8 mouse cellular contexts compared by ENCODE assay signal in the genomic region with DNA sequence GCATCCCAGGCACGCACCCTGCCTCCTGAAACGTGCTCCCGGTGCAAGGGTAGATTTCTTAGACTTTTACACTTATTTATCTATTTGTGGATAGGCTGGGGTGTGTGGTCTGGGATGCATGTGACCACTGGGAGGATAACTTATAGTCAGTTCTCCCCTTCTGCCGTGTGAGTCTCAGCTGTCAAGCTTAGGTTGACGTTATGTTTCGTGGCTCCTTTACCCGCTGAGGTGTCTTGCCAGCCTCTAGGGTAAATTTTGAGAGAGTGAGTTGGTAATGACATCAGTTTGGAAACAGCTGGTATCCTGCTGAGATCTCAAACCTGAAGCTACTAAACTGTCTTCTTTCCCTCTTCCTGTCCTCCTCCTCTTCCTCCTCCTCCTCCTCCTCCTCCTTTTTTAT. TPM values are rescaled to one million over a fixed set of nuclear protein-coding genes. Genes with fewer than 3 reads are reported as not detected.
DNase-seq lines count a peak whose midpoint lies in the region; ATAC-seq lines count a peak whose summit lies in the region.

No protein-coding gene starts in this region.

- H3K36me3 ChIP-seq in lung, embryonic 16.5 days (ENCODE audit: control insufficient read depth, insufficient read depth, low read length) = no peaks in the 10 kb centered on the region
- no peaks in the 10 kb centered on the region for H3K36me3 ChIP-seq in embryonic facial prominence, embryonic 13.5 days
- peaks cover 5% of the 10 kb centered on the region; the same call in 1 of the 2 replicates for H3K36me3 ChIP-seq in limb, embryonic 10.5 days
- no peaks in the 10 kb centered on the region for H3K36me3 ChIP-seq in neural tube, embryonic 14.5 days (ENCODE audit: control insufficient read depth, insufficient read depth, low read length)

- H3K4me3 ChIP-seq in lung, embryonic 16.5 days (ENCODE audit: low read length) = peak overlapping the region; percentile 44
- peak overlapping the region; percentile 43 for H3K4me3 ChIP-seq in embryonic facial prominence, embryonic 13.5 days
- H3K4me3 ChIP-seq in limb, embryonic 10.5 days = peak overlapping the region; percentile 50
- H3K4me3 ChIP-seq in neural tube, embryonic 14.5 days (ENCODE audit: low read depth, low read length) = peak overlapping the region; percentile 23

- H3K27me3 ChIP-seq in lung, embryonic 16.5 days (ENCODE audit: control insufficient read depth, insufficient read depth, low read depth, low read length) = no peaks in the 10 kb centered on the region
- no peaks in the 10 kb centered on the region for H3K27me3 ChIP-seq in embryonic facial prominence, embryonic 13.5 days
- no peaks in the 10 kb centered on the region for H3K27me3 ChIP-seq in limb, embryonic 10.5 days (ENCODE audit: low read depth, poor library complexity, severe bottlenecking)
- no peaks in the 10 kb centered on the region for H3K27me3 ChIP-seq in neural tube, embryonic 14.5 days (ENCODE audit: control insufficient read depth, insufficient read depth, low read length)

- peak overlapping the region; percentile 55 for H3K27ac ChIP-seq in lung, embryonic 16.5 days (ENCODE audit: low read length)
- H3K27ac ChIP-seq in embryonic facial prominence, embryonic 13.5 days = peak overlapping the region; percentile 68; the same call in 1 of the 2 replicates
- H3K27ac ChIP-seq in limb, embryonic 10.5 days = peak overlapping the region; percentile 85
- H3K27ac ChIP-seq in neural tube, embryonic 14.5 days (ENCODE audit: low read depth, low read length) = peak overlapping the region; percentile 29; the same call in 1 of the 2 replicates

- H3K9me3 ChIP-seq in lung, embryonic 16.5 days (ENCODE audit: control insufficient read depth, low read length) = no peaks in the 10 kb centered on the region
- H3K9me3 ChIP-seq in embryonic facial prominence, embryonic 13.5 days = no peaks in the 10 kb centered on the region
- no peaks in the 10 kb centered on the region for H3K9me3 ChIP-seq in limb, embryonic 10.5 days (replicated peaks)
- H3K9me3 ChIP-seq in neural tube, embryonic 14.5 days (ENCODE audit: control insufficient read depth, low read length) = no peaks in the 10 kb centered on the region

- peak overlapping the region; percentile 66 for H3K4me2 ChIP-seq in lung, embryonic 16.5 days (ENCODE audit: low read depth, low read length)
- H3K4me2 ChIP-seq in embryonic facial prominence, embryonic 13.5 days = peak overlapping the region; percentile 63
- H3K4me2 ChIP-seq in neural tube, embryonic 14.5 days (ENCODE audit: low read depth, low read length) = peak overlapping the region; percentile 45

- H3K9ac ChIP-seq in lung, embryonic 16.5 days (ENCODE audit: low read length) = peak overlapping the region; percentile 60
- peak overlapping the region; percentile 69 for H3K9ac ChIP-seq in embryonic facial prominence, embryonic 13.5 days
- peak overlapping the region; percentile 8; the same call in 1 of the 2 replicates for H3K9ac ChIP-seq in neural tube, embryonic 14.5 days (replicated peaks; ENCODE audit: low read depth, low read length)

- WGBS in lung, embryonic 16.5 days = 15% methylated on average over 7 of the region's 7 CpGs
- 21% methylated on average over 7 of the region's 7 CpGs for WGBS in embryonic facial prominence, embryonic 13.5 days
- 36% methylated on average over 7 of the region's 7 CpGs for WGBS in limb, embryonic 10.5 days
- WGBS in neural tube, embryonic 14.5 days = 19% methylated on average over 7 of the region's 7 CpGs

- H3K4me1 ChIP-seq in lung, embryonic 16.5 days (replicated peaks; ENCODE audit: control insufficient read depth, insufficient read depth, low read length) = peaks cover 12% of the 10 kb centered on the region
- H3K4me1 ChIP-seq in embryonic facial prominence, embryonic 13.5 days = peaks cover 14% of the 10 kb centered on the region
- peaks cover 23% of the 10 kb centered on the region for H3K4me1 ChIP-seq in limb, embryonic 10.5 days
- peaks cover 11% of the 10 kb centered on the region for H3K4me1 ChIP-seq in neural tube, embryonic 14.5 days (ENCODE audit: control insufficient read depth, insufficient read depth, low read length)

- ATAC-seq in lung, embryonic 16.5 days (ENCODE audit: low read depth) = no peak
- ATAC-seq in embryonic facial prominence, embryonic 13.5 days (ENCODE audit: insufficient number of reproducible peaks, insufficient read depth, low FRiP score, low TSS enrichment, low read depth) = no peak
- ATAC-seq in neural tube, embryonic 14.5 days (ENCODE audit: low read depth) = no peak

- DNase-seq in lung, postnatal 36 days = no peak
- no peak for DNase-seq in limb, embryonic 10.5 days (ENCODE audit: low spot score)
- no peak for DNase-seq in c-Kit-positive CD71-positive TER-119-positive erythroid progenitor cells, embryonic 14.5 days (ENCODE audit: low spot score)
- DNase-seq in adrenal gland, postnatal 14 days = no peak
- DNase-seq in layer of hippocampus, postnatal 14 days (ENCODE audit: low spot score in 2 of 2) = no peak

RNA-seq across cellular contexts. Expression of gene Tsga10ip, which starts 3.6 kb away (rescaled TPM):
- 1.3 and 1.5 TPM in 2 replicates for polyA plus RNA-seq in lung, embryonic 16.5 days (2015; fragmentation: Nextera tagmentation; extraction: Ambion mirVana)
- not detected in 2 replicates for polyA plus RNA-seq in embryonic facial prominence, embryonic 13.5 days (2015; fragmentation: Nextera tagmentation; extraction: Ambion mirVana)
- polyA plus RNA-seq in limb, embryonic 10.5 days (2016; fragmentation: Nextera tagmentation; extraction: Ambion mirVana) = not detected in 2 replicates
- polyA plus RNA-seq in neural tube, embryonic 14.5 days (2014; fragmentation: Nextera tagmentation; extraction: Ambion mirVana) = not detected in 2 replicates
- total RNA-seq in adrenal gland, postnatal 14 days (2021) = not detected in 2 replicates
- under 1 TPM in 1 of 2 experiments, not detected in 1; 0.67 TPM for total RNA-seq in layer of hippocampus, postnatal 14 days (2021)

RNA-seq across cellular contexts. Expression of gene Sart1, which starts 17.4 kb away (rescaled TPM):
- 67.4 and 69.7 TPM in 2 replicates for polyA plus RNA-seq in lung, embryonic 16.5 days (2015; fragmentation: Nextera tagmentation; extraction: Ambion mirVana)
- 83.9 and 87.7 TPM in 2 replicates for polyA plus RNA-seq in embryonic facial prominence, embryonic 13.5 days (2015; fragmentation: Nextera tagmentation; extraction: Ambion mirVana)
- polyA plus RNA-seq in limb, embryonic 10.5 days (2016; fragmentation: Nextera tagmentation; extraction: Ambion mirVana) = 103 and 111 TPM in 2 replicates
- polyA plus RNA-seq in neural tube, embryonic 14.5 days (2014; fragmentation: Nextera tagmentation; extraction: Ambion mirVana) = 55.6 and 69.2 TPM in 2 replicates
- 73.0 and 75.7 TPM in 2 replicates for total RNA-seq in adrenal gland, postnatal 14 days (2021)
- 10 to 100 TPM; 81.1 to 91.5 TPM for total RNA-seq in layer of hippocampus, postnatal 14 days (2021)

RNA-seq across cellular contexts. Expression of gene Drap1, which starts 18.9 kb away (rescaled TPM):
- 263 and 265 TPM in 2 replicates for polyA plus RNA-seq in lung, embryonic 16.5 days (2015; fragmentation: Nextera tagmentation; extraction: Ambion mirVana)
- 278 and 306 TPM in 2 replicates for polyA plus RNA-seq in embryonic facial prominence, embryonic 13.5 days (2015; fragmentation: Nextera tagmentation; extraction: Ambion mirVana)
- polyA plus RNA-seq in limb, embryonic 10.5 days (2016; fragmentation: Nextera tagmentation; extraction: Ambion mirVana) = 224 and 246 TPM in 2 replicates
- 208 and 254 TPM in 2 replicates for polyA plus RNA-seq in neural tube, embryonic 14.5 days (2014; fragmentation: Nextera tagmentation; extraction: Ambion mirVana)
- total RNA-seq in adrenal gland, postnatal 14 days (2021) = 210 and 236 TPM in 2 replicates
- 100 to 1,000 TPM; 269 to 270 TPM for total RNA-seq in layer of hippocampus, postnatal 14 days (2021)

RNA-seq across cellular contexts. Expression of gene AI837181, which starts 19.0 kb away (rescaled TPM):
- 20.7 and 28.3 TPM in 2 replicates for polyA plus RNA-seq in lung, embryonic 16.5 days (2015; fragmentation: Nextera tagmentation; extraction: Ambion mirVana)
- polyA plus RNA-seq in embryonic facial prominence, embryonic 13.5 days (2015; fragmentation: Nextera tagmentation; extraction: Ambion mirVana) = 67.3 and 67.7 TPM in 2 replicates
- 59.7 and 68.8 TPM in 2 replicates for polyA plus RNA-seq in limb, embryonic 10.5 days (2016; fragmentation: Nextera tagmentation; extraction: Ambion mirVana)
- polyA plus RNA-seq in neural tube, embryonic 14.5 days (2014; fragmentation: Nextera tagmentation; extraction: Ambion mirVana) = 57.0 and 67.2 TPM in 2 replicates
- 36.8 and 45.1 TPM in 2 replicates for total RNA-seq in adrenal gland, postnatal 14 days (2021)
- 10 to 100 TPM; 63.0 to 63.6 TPM for total RNA-seq in layer of hippocampus, postnatal 14 days (2021)

RNA-seq across cellular contexts. Expression of gene Banf1, which starts 39.0 kb away (rescaled TPM):
- 433 and 448 TPM in 2 replicates for polyA plus RNA-seq in lung, embryonic 16.5 days (2015; fragmentation: Nextera tagmentation; extraction: Ambion mirVana)
- polyA plus RNA-seq in embryonic facial prominence, embryonic 13.5 days (2015; fragmentation: Nextera tagmentation; extraction: Ambion mirVana) = 423 and 434 TPM in 2 replicates
- 607 and 678 TPM in 2 replicates for polyA plus RNA-seq in limb, embryonic 10.5 days (2016; fragmentation: Nextera tagmentation; extraction: Ambion mirVana)
- polyA plus RNA-seq in neural tube, embryonic 14.5 days (2014; fragmentation: Nextera tagmentation; extraction: Ambion mirVana) = 274 and 327 TPM in 2 replicates
- 144 and 153 TPM in 2 replicates for total RNA-seq in adrenal gland, postnatal 14 days (2021)
- 10 to 100 TPM; 83.0 to 97.1 TPM for total RNA-seq in layer of hippocampus, postnatal 14 days (2021)

Comparison
In these comparisons a context has a peak if more than half of its experiments do, and no peak if none do; other contexts are left out.
1. H3K27ac ChIP-seq: peak in every context shown above with its lines; median percentile 85 in limb, embryonic 10.5 days; 68 in embryonic facial prominence, embryonic 13.5 days; 55 in lung, embryonic 16.5 days; 29 in neural tube, embryonic 14.5 days.
2. H3K9ac ChIP-seq: peak in every context shown above with its lines; median percentile 69 in embryonic facial prominence, embryonic 13.5 days; 60 in lung, embryonic 16.5 days; 8 in neural tube, embryonic 14.5 days.